Mouse (Mus musculus) liver, adult 2 months (tissue): ENCODE data around the gene Galnt16.

Source experiments
- CTCF ChIP-seq: fragments of 200-500 bp; IDR thresholded peaks from 2 replicates; pipeline ENCODE4 v1.5.1; 2011; ENCODE audit warnings: low read depth, low read length, control low read depth
- POLR2A ChIP-seq: fragments of 200-500 bp; IDR thresholded peaks from 2 replicates; pipeline ENCODE4 v1.6.1; 2011; ENCODE audit warnings: low read length, control low read depth; ENCODE audit not compliant: insufficient read depth; ENCODE audit errors: extremely low read depth

DNA sequence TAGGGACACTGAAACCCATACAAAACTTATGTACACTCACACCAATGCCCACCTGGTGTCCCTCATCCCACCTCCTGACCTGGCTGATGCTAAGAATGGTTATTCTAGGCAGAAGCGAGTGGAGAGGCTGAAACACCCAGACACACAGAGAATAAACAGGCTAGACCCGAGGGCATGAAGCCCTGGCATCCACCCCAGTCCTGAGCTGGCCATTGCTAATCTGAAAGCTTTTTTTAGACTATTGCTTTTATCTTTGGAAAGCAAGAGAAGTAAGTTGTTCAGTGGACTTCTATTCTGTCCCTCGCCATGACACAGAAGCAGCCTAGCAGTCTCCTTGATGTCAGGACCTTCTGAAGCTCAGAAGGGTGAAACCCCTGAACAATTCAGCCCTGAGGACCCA, 91.9 kb downstream of the Galnt16 start:
- no peak for TF ChIP-seq POLR2A
- TF ChIP-seq CTCF, result no peak
